Mouse (Mus musculus): Measurements from ENCODE around the gene Dhx16.

Dhx16 gene

DNA sequence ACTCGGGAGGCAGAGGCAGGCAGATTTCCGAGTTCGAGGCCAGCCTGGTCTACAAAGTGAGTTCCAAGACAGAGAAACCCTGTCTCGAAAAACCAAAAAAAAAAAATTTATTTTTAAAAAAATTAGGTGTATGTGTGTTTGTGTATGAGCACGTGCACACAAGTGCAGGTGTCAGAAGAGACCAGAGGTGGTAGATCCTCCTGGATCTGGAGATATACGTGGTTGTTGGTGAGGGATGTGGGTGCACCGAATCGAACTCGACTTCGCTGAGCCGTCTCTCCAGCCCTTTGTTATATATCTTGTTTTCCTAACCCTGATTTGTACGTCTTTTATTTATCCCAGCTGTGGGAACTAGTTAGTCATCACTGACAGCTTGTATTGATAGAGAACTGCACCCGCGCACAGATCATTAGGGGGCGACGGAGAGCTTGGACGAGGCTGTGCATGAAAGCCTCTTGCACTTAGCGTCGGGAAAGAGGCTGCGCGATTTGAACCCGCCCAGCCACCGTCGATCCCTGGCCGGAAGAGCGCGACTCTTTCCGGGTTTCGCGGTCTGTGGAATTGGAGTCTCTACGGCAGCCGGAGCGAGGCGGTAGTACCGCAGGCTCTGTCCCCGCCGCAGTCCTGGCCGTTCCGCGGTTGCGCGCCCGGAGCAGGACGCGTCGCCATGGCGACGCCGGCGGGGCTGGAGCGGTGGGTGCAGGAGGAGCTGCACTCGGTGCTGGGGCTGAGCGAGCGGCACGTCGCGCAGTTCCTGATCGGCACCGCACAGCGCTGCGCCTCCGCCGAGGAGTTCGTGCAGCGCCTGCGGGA, at the start of gene Dhx16:
Gene Dhx16 (plus strand): TSS at position 575 of the 813 bp plus-strand sequence.
- DNase-seq = peak; percentile 98 to 99

DNA sequence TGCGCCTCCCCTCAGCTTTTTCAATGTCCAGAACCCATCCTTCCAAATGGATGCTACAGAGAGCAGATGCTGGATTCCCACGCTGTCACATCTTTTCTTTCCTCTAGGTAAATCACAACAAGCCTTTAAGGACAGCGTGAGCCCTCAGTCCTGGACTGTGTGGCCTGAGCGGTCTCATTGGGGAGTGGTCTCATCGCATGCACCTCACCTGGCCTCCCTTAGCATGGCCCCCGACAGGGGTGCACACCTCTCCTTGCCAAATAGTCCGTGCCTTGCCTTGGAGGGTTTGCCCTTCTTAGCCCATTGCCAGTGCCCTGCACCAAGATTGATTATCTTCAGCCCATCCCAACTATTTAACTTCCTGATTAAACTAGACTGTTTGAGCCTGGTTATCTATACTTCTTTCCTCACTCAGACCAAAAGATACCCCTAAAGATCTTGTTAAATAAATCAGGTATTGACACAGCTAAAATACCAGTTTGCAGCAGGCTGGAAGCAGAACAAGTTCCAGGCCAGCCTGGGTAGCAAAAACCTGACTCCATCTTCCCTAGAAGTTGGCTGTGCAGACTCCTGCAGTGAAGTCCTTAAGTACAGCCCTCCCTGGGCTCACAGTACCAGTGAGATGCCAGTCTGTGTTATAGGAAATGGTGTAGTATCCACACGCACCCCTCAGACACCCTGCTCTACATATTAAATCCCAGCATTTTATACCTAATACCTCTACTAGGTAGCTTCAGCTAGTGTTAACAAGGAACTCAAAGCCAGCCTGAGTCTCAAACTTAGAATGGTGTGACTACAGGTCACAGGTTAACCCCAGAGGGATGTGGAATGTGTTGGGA, 47.0 kb upstream of the Dhx16 start:
- peak in 1 of 2 experiments; percentile 12 for DNase-seq

DNA sequence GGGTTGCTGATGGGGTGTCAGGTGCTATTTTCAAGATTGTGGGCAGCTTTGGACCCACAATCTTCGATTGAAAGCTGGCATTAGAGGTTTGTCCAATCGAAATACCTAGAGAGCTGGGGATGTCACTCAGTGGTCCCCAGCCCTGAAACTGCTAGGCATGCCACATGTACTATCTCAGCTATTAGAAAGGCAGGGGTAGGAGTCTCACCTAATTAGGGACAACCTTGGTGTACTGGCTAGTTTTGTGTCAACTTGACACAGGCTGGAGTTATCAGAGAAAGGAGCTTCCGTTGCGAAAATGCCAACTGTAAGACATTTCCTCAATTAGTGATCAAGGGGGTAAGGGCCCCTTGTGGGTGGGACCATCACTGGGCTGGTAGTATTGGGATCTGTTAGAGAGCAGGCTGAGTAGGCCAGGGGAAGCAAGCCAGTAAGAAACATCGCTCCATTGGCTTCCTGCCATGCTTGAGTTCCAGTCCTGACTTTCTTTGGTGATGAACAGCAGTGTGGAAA, 46.3 kb upstream of the Dhx16 start:
- DNase-seq = peak; percentile 49 to 53

DNA sequence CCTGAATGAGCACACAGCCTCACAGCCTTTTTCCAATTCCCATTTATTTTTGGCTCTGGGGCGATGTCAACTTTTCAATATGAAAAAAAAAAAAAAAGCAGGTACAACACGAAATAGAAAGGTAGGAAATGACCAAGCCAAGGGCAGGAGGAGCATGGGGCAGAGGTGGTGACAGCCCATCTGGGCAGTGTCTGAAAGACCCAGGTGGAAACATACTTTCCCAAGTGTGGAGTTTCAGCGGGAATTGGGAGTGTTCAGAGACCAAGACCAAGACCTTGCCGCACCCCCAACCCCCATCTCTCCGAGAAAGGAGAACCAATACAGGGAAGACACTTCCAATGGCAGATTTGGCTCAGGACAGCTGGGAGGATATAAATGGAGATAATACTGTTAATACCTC, 45.7 kb upstream of the Dhx16 start:
- no peak for DNase-seq

DNA sequence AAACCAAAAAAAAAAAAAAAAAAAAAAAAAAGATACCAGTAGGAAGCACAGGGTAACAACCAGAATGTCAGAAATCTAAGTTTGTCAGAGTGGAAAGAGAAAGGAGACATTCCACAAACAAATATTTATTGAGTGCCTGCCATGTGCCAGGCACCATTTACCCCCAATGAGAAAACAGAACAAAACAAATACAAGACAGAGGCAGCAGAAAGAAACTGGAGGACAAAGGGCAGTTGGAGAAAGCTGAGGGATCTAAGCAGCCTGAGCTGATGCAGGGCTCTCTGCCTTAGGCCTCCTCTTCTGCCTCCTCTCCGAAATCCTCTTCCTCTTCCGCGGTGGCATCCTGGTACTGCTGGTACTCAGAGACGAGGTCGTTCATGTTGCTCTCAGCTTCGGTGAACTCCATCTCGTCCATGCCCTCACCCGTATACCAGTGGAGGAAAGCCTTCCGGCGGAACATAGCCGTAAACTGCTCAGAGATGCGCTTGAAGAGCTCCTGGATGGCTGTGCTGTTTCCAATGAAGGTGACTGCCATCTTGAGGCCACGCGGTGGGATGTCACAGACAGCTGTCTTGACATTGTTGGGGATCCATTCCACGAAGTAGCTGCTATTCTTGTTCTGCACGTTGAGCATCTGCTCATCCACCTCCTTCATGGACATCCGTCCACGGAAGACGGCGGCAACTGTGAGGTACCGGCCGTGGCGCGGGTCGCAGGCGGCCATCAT, 44.8 kb upstream of the Dhx16 start:
- DNase-seq = peak; percentile 68 to 69

DNA sequence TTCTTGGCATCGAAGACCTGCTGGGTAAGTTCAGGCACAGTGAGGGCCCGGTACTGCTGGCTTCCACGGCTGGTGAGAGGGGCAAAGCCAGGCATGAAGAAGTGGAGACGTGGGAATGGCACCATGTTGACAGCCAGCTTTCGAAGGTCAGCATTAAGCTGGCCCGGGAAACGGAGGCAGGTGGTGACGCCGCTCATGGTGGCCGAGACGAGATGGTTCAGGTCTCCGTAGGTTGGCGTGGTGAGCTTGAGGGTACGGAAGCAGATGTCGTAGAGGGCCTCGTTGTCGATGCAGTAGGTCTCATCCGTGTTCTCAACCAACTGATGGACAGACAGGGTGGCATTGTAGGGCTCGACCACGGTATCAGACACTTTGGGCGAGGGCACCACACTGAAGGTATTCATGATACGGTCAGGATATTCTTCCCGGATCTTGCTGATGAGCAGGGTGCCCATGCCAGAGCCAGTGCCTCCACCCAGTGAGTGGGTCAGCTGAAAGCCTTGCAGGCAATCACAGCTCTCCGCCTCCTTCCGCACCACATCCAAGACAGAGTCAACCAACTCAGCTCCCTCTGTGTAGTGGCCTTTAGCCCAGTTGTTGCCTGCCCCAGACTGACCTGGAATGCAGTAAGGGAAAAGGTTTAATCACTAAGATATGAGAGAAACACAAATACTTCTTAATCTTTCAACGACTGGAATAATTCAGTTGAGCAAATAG, 44.0 kb upstream of the Dhx16 start:
- DNase-seq = peak; percentile 47 to 54

- peak; percentile 93 to 96 for DNase-seq
Measured at GRCm38 (mm10) chr17:35836178-35836965, 43.2 kb upstream of the Dhx16 start.

DNA sequence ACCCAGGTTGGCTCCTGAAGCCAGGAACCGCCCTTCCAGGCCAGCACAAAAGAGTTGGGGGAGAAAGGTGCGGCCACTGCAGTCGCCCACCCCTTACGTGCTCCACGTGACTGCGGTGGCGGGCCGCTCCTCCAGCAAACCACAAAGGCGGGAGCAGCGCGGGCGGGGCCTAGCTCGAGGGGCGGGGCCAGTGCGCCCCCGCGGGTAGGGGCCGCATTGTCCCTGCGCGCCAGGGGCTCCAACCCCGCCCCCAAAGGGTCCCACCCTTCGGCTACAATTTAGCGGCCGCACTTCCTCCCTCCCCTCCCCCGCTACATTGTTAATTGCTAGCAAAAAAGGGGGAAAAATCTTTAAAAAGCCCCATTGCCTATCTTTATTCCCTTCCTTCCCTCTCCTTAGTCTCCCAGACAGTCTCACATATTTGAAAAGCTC, 42.6 kb upstream of the Dhx16 start:
- DNase-seq = peak; percentile 90 to 96

- DNase-seq = peak; percentile 85
Measured at GRCm38 (mm10) chr17:35837487-35837886, 42.1 kb upstream of the Dhx16 start.

DNA sequence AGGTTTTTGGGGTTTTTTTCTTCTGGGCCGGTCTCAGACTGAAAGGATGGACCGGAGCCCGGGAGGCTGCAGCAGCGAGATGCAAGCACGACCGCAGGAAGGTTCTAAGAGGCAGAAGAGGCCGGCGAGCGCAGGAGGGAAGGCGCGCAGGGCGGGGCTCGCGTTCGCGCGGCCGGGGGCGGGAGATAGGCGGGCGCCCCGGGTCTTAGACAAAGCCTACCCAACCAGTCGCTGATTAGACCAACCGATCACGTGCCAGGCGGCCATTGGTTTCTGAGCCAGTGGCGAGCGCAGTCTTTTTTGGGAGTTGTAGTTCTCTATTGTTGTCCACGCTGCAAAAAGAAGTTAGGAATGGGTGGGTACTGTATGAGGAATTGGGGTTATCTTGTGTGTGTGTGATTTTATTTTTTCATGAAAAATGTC, 41.5 kb upstream of the Dhx16 start, which contains the start of gene Tubb5:
Gene Tubb5 (minus strand): TSS at position 185 of the 423 bp plus-strand sequence.
- peak; percentile 97 to 98 for DNase-seq

DNA sequence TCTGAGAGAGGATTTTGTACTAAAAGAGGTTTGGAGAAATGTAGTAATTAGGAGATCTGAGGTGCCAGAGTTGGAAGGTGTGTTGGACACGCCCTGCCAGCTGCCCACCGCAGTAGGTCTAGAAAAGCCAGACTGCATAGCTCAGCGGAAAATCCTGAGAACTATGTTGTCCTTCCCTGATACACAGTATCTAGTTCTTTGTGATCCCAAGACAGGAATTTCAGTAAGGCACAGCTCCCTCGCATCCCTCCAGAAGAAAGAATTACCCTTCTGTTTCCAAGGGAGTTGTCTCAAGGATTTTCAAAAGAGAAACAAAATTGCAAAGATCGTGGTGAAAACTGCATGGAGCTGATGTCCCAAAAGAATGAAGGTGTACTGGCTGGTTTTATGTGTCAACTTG, 41.0 kb upstream of the Dhx16 start:
- peak; percentile 65 to 68 for DNase-seq

DNA sequence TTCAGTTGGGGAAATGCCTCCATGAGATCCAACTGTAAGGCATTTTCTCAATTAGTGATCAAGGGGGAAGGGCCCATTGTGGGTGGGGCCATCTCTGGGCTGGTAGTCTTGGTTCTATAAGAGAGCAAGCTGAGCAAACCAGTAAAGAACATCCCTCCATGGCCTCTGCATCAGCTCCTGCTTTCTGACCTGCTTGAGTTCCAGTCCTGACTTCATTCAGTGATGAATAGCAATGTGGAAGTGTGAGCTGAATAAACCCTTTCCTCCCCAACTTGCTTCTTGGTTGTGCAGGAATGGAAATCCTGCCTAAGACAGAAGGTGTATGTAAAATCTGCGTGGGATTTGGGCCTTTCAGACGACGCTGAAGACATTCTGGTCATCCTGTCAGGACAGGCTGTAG, 40.6 kb upstream of the Dhx16 start:
- DNase-seq = peak; percentile 35 to 54

GRCm38 (mm10) chr17:35840561-35840960, 39.1 kb upstream of the Dhx16 start:
- DNase-seq = peak in 1 of 2 experiments; percentile 42

GRCm38 (mm10) chr17:35841076-35841950, 38.3 kb upstream of the Dhx16 start, which contains the start of gene Mdc1:
TSS of gene Mdc1 (plus strand) at chr17:35841515.
- DNase-seq = peak; percentile 99

DNA sequence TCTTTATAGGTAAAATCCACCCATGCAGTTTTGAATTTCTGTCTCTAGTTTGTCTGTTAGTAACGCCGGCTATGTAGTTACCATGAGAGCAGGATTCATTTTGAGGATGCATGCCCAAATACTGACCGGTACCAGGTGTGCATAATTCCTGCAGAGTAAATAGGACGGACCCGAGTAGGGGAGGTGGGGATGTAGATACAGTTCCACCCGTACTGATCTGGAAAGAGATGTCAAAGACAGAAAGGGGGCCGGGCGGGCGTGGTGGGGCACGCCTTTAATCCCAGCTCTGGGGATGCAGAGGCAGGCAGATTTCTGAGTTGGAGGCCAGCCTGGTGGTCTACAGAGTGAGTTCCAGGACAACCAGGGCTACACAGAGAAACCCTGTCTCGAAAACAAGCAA, 37.6 kb upstream of the Dhx16 start:
- peak in 1 of 2 experiments; percentile 36 for DNase-seq

DNA sequence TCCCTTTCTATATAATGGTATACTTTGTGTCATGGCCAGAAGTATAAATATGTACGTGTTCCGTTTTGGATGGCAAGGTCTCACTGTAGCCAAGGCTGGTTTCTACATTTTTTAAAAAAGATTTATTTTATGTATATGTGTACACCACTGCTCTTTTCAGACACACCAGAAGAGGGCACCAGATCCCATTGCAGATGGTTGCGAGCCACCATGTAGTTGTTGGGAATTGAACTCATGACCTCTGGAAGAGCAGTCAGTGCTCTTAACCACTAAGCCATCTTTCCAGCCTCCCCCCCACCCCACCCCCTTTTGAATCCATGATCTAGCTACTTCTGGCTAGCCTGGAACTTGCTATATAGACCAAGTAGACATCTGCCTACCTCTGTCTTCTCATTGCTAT, 36.1 kb upstream of the Dhx16 start:
- DNase-seq = peak in 1 of 2 experiments; percentile 26

DNA sequence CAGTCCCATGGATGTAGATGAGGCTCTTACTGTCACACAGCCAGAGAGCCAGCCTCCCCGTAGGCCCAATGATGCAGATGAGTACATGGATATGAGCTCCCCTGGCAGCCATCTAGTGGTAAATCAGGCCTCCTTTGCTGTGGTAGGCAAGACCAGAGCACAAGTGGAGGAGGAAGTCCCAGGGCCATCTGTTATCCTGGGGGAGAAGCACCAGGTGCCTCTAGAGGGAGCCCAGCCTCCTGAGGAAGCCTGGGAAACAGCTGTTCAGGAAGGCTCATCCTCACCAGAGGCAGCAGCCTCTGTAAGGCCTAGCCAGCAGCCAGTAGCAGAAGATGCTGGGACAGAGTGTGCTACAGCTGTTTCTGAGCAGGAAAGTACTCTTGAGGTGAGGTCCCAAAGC, 31.5 kb upstream of the Dhx16 start:
- DNase-seq = no peak

DNA sequence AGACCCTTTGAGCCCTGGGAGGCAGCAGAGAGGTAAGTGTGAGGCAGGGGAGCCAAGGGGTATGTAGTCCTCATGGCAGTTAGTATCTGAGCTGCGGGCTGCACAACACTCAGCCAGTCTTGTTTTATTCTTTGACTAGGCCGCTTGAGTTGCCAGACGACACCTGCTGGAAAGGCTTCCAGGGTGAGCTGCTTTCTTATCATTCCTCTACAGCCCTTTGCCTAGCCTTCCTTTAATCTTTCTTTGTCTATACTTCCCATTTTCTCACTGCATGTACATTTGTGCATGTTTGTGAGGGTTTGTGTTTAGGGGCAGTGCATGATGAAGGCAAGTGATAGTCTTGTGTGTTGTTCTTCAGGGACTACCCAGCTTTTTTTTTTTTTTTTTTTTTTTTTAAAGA, 28.6 kb upstream of the Dhx16 start:
- DNase-seq = no peak

DNA sequence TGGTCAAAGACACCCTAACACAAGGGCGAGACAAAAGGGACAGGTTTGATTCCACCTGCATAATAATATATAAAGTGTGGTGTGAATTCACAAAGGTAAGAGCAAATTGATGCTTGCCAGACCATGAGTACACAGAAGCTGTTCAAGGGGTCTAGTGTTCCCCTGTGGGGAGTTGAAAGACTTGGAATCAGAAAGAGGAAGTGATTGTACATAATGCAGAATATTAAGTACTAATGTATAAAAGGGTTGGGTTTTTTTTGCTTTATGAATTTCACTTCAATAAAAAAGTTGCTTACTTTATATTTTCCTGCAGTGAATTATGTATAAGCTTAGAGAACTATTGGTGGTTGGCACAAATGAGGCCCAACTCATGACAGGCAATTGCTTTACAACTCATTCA, 20.2 kb upstream of the Dhx16 start:
- DNase-seq = no peak

GRCm38 (mm10) chr17:35859835-35860234, 19.8 kb upstream of the Dhx16 start:
- DNase-seq = no peak

Data from cerebellum, postnatal 10 days (tissue).